Mouse (Mus musculus) limb, embryonic 13.5 days (tissue): ENCODE measurements around the gene Tacc2. TPM values are rescaled to one million over a fixed set of nuclear protein-coding genes. Genes with fewer than 3 reads are reported as not detected.

ENCODE experiments used
- ATAC-seq: fragments of 200-750 bp; cut with Nextera tagmentation; 2 replicates; pipeline ENCODE4 v1.8.0; 2017; ENCODE audit warnings: low read depth, moderate number of reproducible peaks, moderate TSS enrichment; ENCODE audit not compliant: low FRiP score
- H3K27ac ChIP-seq: fragments of 300-500 bp; sonication (generic); 2 replicates; pipeline ENCODE4 v1.5.1; 2015; ENCODE audit warnings: inconsistent platforms, mild to moderate bottlenecking, moderate library complexity
- H3K27me3 ChIP-seq: fragments of 300-500 bp; sonication (generic); 2 replicates; pipeline ENCODE4 v1.6.1; 2015; ENCODE audit warnings: mild to moderate bottlenecking, inconsistent platforms
- H3K36me3 ChIP-seq: fragments of 300-500 bp; sonication (generic); 2 replicates; pipeline ENCODE4 v1.6.1; 2015; ENCODE audit warnings: inconsistent platforms, mild to moderate bottlenecking, moderate library complexity
- H3K4me1 ChIP-seq: fragments of 300-500 bp; sonication (generic); 2 replicates; pipeline ENCODE4 v1.6.1; 2015; ENCODE audit warnings: inconsistent platforms
- H3K4me2 ChIP-seq: fragments of 300-500 bp; sonication (generic); replicated peaks from 2 replicates; pipeline ENCODE4 v1.6.1; 2015; ENCODE audit warnings: inconsistent platforms, mild to moderate bottlenecking, moderate library complexity
- H3K4me3 ChIP-seq: fragments of 300-500 bp; sonication (generic); 2 replicates; pipeline ENCODE4 v1.5.1; 2015; ENCODE audit warnings: moderate library complexity, mild to moderate bottlenecking, inconsistent platforms
- H3K9ac ChIP-seq: fragments of 300-500 bp; sonication (generic); 2 replicates; pipeline ENCODE4 v1.6.1; 2015; ENCODE audit warnings: mild to moderate bottlenecking, inconsistent platforms
- H3K9me3 ChIP-seq: fragments of 300-500 bp; sonication (generic); 2 replicates; pipeline ENCODE4 v1.6.1; 2016; ENCODE audit warnings: inconsistent platforms
- WGBS: fragments of 180-500 bp; shearing (Covaris S2); methylation state at CpG from one replicate; pipeline ENCODE4 v1.1.7; 2015; 5-methylcytosine and 5-hydroxymethylcytosine counted together
- polyA plus RNA-seq: library from polyadenylated mRNA; unstranded; fragments of >200 nt; fragmentation: Nextera tagmentation; extraction: Ambion mirVana; gene quantifications from 2 replicates; pipeline ENCODE4 v1.2.1, GENCODE M21; 2015

Gene Tacc2
- polyA plus RNA-seq, 1 experiment from 2014 or later: 39.3 TPM

DNA sequence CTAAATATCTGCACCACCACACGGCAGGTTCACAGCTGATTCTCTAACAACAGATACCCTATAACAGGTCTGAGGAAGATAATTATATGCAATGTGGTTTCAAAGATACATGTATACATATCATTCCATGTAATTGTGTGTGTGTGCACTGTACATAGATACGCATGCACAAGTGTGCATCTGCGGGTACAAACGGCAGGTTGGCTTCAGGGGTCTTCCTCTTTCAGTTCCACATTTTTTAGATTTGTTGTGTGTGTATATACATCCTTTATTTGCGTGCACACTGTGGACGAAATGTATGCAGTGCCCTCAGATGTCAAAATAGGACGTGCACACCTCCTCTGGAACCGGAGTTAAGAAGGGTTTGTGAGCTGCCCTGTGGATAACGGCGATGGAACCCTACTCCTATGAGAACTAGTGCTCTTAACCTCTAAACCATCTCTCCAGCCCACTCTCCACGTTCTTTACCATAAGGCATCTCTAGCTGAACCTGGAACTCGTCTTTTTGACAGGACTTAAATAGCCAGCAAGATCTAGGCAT lies 29.5 kb upstream of the Tacc2 start:
- peaks cover 23% of the 10 kb centered on the region for H3K36me3 ChIP-seq
- peak overlapping the region; percentile 21; the same call in 1 of the 2 replicates for H3K4me2 ChIP-seq
- H3K9ac ChIP-seq: no peak overlapping the region
- H3K4me1 ChIP-seq: peaks cover 19% of the 10 kb centered on the region
- no peak overlapping the region for H3K27ac ChIP-seq
- H3K4me3 ChIP-seq: no peak overlapping the region
- no peak for ATAC-seq
- no peaks in the 10 kb centered on the region for H3K27me3 ChIP-seq
- WGBS: 82% methylated on average over 12 of the region's 12 CpGs
- H3K9me3 ChIP-seq: no peaks in the 10 kb centered on the region

GRCm38 (mm10) chr7:130552780-130553179 lies 24.5 kb upstream of the Tacc2 start:
- Histone ChIP-seq H3K36me3 (no peaks in the 10 kb centered on the region), H3K4me1 (peaks cover 15% of the 10 kb centered on the region), H3K9me3 (no peaks in the 10 kb centered on the region), H3K27ac (0 out of 2 replicates have a peak overlapping the region, but pooled peaks have one; percentile 11), H3K4me3 (no peak overlapping the region), H3K9ac (no peak overlapping the region), H3K27me3 (no peaks in the 10 kb centered on the region), H3K4me2 (no peak overlapping the region)
- no peak for ATAC-seq
- WGBS: 53% methylated on average over 5 of the region's 5 CpGs

DNA sequence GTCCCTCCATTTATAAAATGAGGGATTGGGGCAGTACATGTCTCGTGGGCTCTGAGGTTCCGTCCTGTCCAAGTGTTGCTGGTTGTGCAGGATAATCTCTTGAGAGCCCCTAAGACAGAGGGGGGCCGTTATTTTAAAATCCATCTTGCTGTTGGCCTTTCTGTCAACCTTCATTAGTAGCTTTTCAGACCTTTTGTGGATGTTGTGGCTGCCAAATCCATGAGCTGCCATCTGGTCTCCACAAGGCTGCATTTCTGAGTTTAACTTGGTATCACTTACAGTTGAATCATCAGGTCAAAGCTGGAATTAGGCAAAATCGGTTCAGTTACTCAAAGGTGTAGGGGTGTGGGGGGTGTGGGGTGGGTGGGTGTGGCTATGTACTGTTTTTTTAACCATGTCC lies 23.9 kb upstream of the Tacc2 start:
- Histone ChIP-seq H3K36me3 (no peaks in the 10 kb centered on the region), H3K27ac (peak overlapping the region; percentile 11; the same call in 1 of the 2 replicates), H3K9me3 (no peaks in the 10 kb centered on the region), H3K4me2 (no peak overlapping the region), H3K4me1 (peaks cover 15% of the 10 kb centered on the region), H3K4me3 (no peak overlapping the region), H3K27me3 (no peaks in the 10 kb centered on the region), H3K9ac (no peak overlapping the region)
- no peak for ATAC-seq
- WGBS: 57% methylated on average over 4 of the region's 4 CpGs

DNA sequence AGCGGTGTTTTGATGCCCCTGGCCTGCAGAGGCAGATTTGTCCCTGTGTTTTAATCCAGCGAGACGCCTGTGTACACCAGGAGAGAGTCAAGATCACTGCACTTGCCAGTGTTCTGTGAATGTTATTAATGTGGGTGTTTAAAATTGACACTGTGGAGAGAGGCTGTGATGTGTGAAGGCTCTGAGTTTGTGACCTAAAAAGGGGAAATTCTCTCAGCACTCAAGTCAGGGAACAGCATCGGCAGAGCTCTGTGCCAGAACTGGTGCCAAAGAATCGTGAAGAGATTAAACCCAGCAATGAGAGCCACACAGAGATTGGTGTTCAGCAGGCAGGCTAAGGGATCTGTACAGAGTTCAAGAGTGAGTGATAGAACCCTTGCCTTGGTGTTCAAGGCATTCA lies 21.6 kb upstream of the Tacc2 start:
- no peak overlapping the region for H3K4me2 ChIP-seq
- H3K27ac ChIP-seq: no peak overlapping the region
- ATAC-seq: no peak
- H3K9ac ChIP-seq: no peak overlapping the region
- peaks cover 15% of the 10 kb centered on the region for H3K4me1 ChIP-seq
- H3K36me3 ChIP-seq: no peaks in the 10 kb centered on the region
- no peaks in the 10 kb centered on the region for H3K9me3 ChIP-seq
- no peaks in the 10 kb centered on the region for H3K27me3 ChIP-seq
- no peak overlapping the region for H3K4me3 ChIP-seq
- WGBS: 71% methylated on average over 5 of the region's 5 CpGs

DNA sequence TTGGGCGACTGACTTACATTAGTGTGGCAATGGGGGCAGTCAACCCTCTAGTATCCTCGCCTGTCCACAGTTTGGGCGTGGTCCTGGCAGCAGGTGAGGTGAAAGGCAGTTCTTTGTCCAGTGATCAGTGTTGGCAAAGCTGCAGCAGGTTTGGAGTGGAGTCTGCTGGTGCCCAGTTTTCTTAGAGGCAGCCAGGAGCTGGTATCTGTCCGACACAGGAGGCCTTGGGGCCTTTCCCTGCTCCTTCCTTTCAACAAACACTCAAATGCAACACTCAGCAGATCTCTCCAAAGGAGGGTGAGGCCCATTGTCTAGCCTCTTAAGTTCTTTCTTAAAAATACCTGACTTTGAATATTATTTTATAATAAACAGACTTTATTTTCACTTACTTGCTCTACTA lies 18.6 kb upstream of the Tacc2 start:
- Histone ChIP-seq H3K36me3 (no peaks in the 10 kb centered on the region), H3K27ac (no peak overlapping the region), H3K9ac (no peak overlapping the region), H3K27me3 (no peaks in the 10 kb centered on the region), H3K4me2 (no peak overlapping the region), H3K9me3 (no peaks in the 10 kb centered on the region), H3K4me1 (peaks cover 3% of the 10 kb centered on the region; the same call in 1 of the 2 replicates), H3K4me3 (no peak overlapping the region)
- ATAC-seq: no peak
- WGBS: 72% methylated on average over 4 of the region's 4 CpGs

GRCm38 (mm10) chr7:130560933-130561332 lies 16.3 kb upstream of the Tacc2 start:
- Histone ChIP-seq H3K4me3 (no peak overlapping the region), H3K4me2 (no peak overlapping the region), H3K27me3 (no peaks in the 10 kb centered on the region), H3K36me3 (no peaks in the 10 kb centered on the region), H3K9me3 (no peaks in the 10 kb centered on the region), H3K4me1 (no peaks in the 10 kb centered on the region), H3K9ac (no peak overlapping the region), H3K27ac (no peak overlapping the region)
- WGBS: 73% methylated on average over 1 of the region's 1 CpGs
- no peak for ATAC-seq

DNA sequence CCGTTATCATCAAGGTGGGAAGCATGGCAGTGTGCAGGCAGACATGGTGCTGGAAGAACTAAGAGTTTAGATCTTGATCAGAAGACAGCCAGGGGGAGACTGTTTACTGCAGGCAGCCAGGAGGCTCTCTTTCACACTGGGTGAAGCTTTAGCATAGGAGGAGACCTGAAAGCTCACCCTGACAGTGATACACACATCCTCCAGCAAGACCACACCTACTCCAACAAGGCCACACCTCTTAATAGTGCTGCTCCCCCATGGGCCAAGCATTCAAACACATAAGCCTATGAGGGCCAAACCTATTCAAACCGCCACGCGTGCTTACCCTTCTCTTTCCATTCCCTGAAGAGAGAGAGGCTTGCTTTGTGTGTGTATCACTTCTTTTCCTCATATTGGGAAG lies 14.0 kb upstream of the Tacc2 start:
- 85% methylated on average over 4 of the region's 4 CpGs for WGBS
- Histone ChIP-seq H3K4me3 (no peak overlapping the region), H3K36me3 (no peaks in the 10 kb centered on the region), H3K27me3 (no peaks in the 10 kb centered on the region), H3K9me3 (no peaks in the 10 kb centered on the region), H3K4me2 (no peak overlapping the region), H3K9ac (no peak overlapping the region), H3K4me1 (no peaks in the 10 kb centered on the region), H3K27ac (no peak overlapping the region)
- ATAC-seq: no peak

DNA sequence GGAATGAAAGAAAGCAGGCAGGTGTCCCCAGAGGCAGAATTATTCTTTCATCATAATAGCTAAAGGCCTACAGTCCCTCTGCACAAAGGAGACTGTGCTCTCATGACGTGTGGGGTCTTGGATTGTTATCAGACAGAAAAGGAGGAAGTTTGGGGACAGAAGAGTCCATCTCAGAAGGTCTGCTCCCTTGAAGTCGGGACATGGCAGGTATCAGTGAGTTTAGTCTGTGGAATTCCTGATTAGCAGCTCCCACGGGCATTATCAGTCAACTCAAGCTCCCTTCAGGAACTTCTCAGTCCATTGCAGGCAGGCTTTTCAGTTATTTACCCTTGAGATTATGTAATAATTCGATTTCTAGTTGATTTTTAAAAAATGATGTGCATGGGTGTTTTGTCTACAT lies 13.4 kb upstream of the Tacc2 start:
- 59% methylated on average over 4 of the region's 4 CpGs for WGBS
- no peaks in the 10 kb centered on the region for H3K36me3 ChIP-seq
- no peak overlapping the region for H3K27ac ChIP-seq
- ATAC-seq: no peak
- no peaks in the 10 kb centered on the region for H3K4me1 ChIP-seq
- no peaks in the 10 kb centered on the region for H3K9me3 ChIP-seq
- no peak overlapping the region for H3K9ac ChIP-seq
- no peak overlapping the region for H3K4me2 ChIP-seq
- no peaks in the 10 kb centered on the region for H3K27me3 ChIP-seq
- no peak overlapping the region for H3K4me3 ChIP-seq

GRCm38 (mm10) chr7:130564596-130564995 lies 12.6 kb upstream of the Tacc2 start:
- H3K9me3 ChIP-seq: no peaks in the 10 kb centered on the region
- H3K36me3 ChIP-seq: no peaks in the 10 kb centered on the region
- no peak overlapping the region for H3K9ac ChIP-seq
- H3K4me2 ChIP-seq: no peak overlapping the region
- 58% methylated on average over 3 of the region's 3 CpGs for WGBS
- no peak for ATAC-seq
- H3K4me3 ChIP-seq: no peak overlapping the region
- H3K4me1 ChIP-seq: no peaks in the 10 kb centered on the region
- no peaks in the 10 kb centered on the region for H3K27me3 ChIP-seq
- no peak overlapping the region for H3K27ac ChIP-seq

- Histone ChIP-seq H3K4me1 (peaks cover 10% of the 10 kb centered on the region), H3K36me3 (no peaks in the 10 kb centered on the region), H3K4me3 (no peak overlapping the region), H3K27me3 (no peaks in the 10 kb centered on the region), H3K4me2 (no peak overlapping the region), H3K27ac (no peak overlapping the region), H3K9me3 (no peaks in the 10 kb centered on the region), H3K9ac (no peak overlapping the region)
- ATAC-seq: no peak
- WGBS: 62% methylated on average over 9 of the region's 9 CpGs
Measured at GRCm38 (mm10) chr7:130568783-130569436, 8.3 kb upstream of the Tacc2 start.

DNA sequence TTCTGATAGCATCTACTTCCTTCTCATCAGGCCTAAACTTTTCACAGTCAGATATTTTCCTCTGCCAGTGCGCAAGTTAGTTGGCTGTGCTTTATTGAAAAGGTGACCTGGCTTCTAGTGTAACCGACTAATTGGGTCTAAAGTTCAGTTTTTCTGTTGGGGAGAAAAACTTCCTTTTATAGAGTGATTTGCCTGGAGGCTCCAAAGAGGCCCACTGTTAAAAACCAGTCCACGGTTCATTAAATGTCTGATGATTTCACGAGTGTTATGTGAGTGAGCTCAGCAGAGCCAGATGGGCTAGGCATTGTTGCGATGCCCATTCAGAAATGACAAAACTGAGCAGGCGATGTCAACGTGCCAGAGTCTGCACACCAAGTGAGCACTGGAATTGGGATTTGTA lies 6.8 kb upstream of the Tacc2 start:
- no peaks in the 10 kb centered on the region for H3K36me3 ChIP-seq
- no peak overlapping the region for H3K27ac ChIP-seq
- no peak for ATAC-seq
- no peak overlapping the region for H3K4me3 ChIP-seq
- H3K4me2 ChIP-seq: no peak overlapping the region
- H3K9me3 ChIP-seq: no peaks in the 10 kb centered on the region
- H3K9ac ChIP-seq: no peak overlapping the region
- WGBS: 43% methylated on average over 7 of the region's 7 CpGs
- no peaks in the 10 kb centered on the region for H3K27me3 ChIP-seq
- peaks cover 15% of the 10 kb centered on the region for H3K4me1 ChIP-seq

- no peak within 1 kb of the TSS for H3K4me2 ChIP-seq
- no peak within 1 kb of the TSS; the same call in 1 of the 2 replicates for H3K27ac ChIP-seq
- H3K36me3 ChIP-seq: no peaks in the 10 kb centered on the region
- H3K9ac ChIP-seq: no peak within 1 kb of the TSS
- no peak within 1 kb of the TSS for H3K4me3 ChIP-seq
- no peaks in the 10 kb centered on the region for H3K27me3 ChIP-seq
- no peak for ATAC-seq
- WGBS: 78% methylated on average over 8 of the region's 11 CpGs
- H3K4me1 ChIP-seq: peaks cover 32% of the 10 kb centered on the region
- H3K9me3 ChIP-seq: no peaks in the 10 kb centered on the region
Measured at GRCm38 (mm10) chr7:130572821-130573220, 4.4 kb upstream of the Tacc2 start, which contains the start of gene Nsmce4a. Gene Nsmce4a (minus strand): TSS chr7:130573118.

GRCm38 (mm10) chr7:130573746-130574145 lies 3.5 kb upstream of the Tacc2 start:
- Histone ChIP-seq H3K27ac (no peak overlapping the region), H3K9ac (no peak overlapping the region), H3K36me3 (no peaks in the 10 kb centered on the region), H3K4me3 (no peak overlapping the region), H3K4me1 (peaks cover 40% of the 10 kb centered on the region), H3K4me2 (no peak overlapping the region), H3K9me3 (no peaks in the 10 kb centered on the region), H3K27me3 (no peaks in the 10 kb centered on the region)
- WGBS: 94% methylated on average over 10 of the region's 10 CpGs
- ATAC-seq: no peak
